Mouse (Mus musculus) heart, embryonic 11.5 days (tissue): ENCODE results near the gene Rasgef1a. TPM values are rescaled to one million over a fixed set of nuclear protein-coding genes. Genes with fewer than 3 reads are reported as not detected.

Experiments
- ATAC-seq: fragments of 200-750 bp; cut with Nextera tagmentation; replicated peaks from 2 replicates; pipeline ENCODE4 v1.8.0; 2017; ENCODE audit warnings: moderate library complexity; ENCODE audit not compliant: insufficient number of reproducible peaks, low FRiP score, low TSS enrichment
- H3K27ac ChIP-seq: fragments of 300-500 bp; sonication (generic); 2 replicates; pipeline ENCODE4 v1.5.1; 2014; ENCODE audit warnings: mild to moderate bottlenecking, low read depth, low read length
- H3K27me3 ChIP-seq: fragments of 300-500 bp; sonication (generic); 2 replicates; pipeline ENCODE4 v1.6.1; 2014; ENCODE audit warnings: mild to moderate bottlenecking, low read length, mixed read lengths; ENCODE audit not compliant: control insufficient read depth, insufficient read depth
- H3K36me3 ChIP-seq: fragments of 300-500 bp; sonication (generic); 2 replicates; pipeline ENCODE4 v1.6.1; 2014; ENCODE audit warnings: mild to moderate bottlenecking, low read length, moderate library complexity, mixed read lengths; ENCODE audit not compliant: control insufficient read depth, insufficient read depth
- H3K4me1 ChIP-seq: fragments of 300-500 bp; sonication (generic); 2 replicates; pipeline ENCODE4 v1.6.1; 2014; ENCODE audit warnings: low read length; ENCODE audit not compliant: control insufficient read depth, insufficient read depth
- H3K4me2 ChIP-seq: fragments of 300-500 bp; sonication (generic); 2 replicates; pipeline ENCODE4 v1.6.1; 2014; ENCODE audit warnings: mild to moderate bottlenecking, moderate library complexity
- H3K4me3 ChIP-seq: fragments of 300-500 bp; sonication (generic); 2 replicates; pipeline ENCODE4 v1.5.1; 2014; ENCODE audit warnings: low read depth, low read length
- H3K9ac ChIP-seq: fragments of 300-500 bp; sonication (generic); 2 replicates; pipeline ENCODE4 v1.6.1; 2014; ENCODE audit warnings: mild to moderate bottlenecking, low read depth, low read length, moderate library complexity
- H3K9me3 ChIP-seq: fragments of 300-500 bp; sonication (generic); replicated peaks from 2 replicates; pipeline ENCODE4 v1.6.1; 2016; ENCODE audit warnings: low read length; ENCODE audit not compliant: control insufficient read depth
- WGBS: fragments of 180-500 bp; shearing (Covaris S2); extraction: QIAGEN DNeasy Blood & Tissue Kit; methylation state at CpG from one replicate; pipeline ENCODE4 v1.1.7; 2014; ENCODE audit not compliant: insufficient replicate concordance; 5-methylcytosine and 5-hydroxymethylcytosine counted together
- polyA plus RNA-seq: library from polyadenylated mRNA; unstranded; fragments of >200 nt; fragmentation: Nextera tagmentation; extraction: Ambion mirVana; gene quantifications from 2 replicates; pipeline ENCODE4 v1.2.1, GENCODE M21; 2014

Rasgef1a gene
- polyA plus RNA-seq, 1 experiment from 2014 or later, result 0.49 TPM

DNA sequence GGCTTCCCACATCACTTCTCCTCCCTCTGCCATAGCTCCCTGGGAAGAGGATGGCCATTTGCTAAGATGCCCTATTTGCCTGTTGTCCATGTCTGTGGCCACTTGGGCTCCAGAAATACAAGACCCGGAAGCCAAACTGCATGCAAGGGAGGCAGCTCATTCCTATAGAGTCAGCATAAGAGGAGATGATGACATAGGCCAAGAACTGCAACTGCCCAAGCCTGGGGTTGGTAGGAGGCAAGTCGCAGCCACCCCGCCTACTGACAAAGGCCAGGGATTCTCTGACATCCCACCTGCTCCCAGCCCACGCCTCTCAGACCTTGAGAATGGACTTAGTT lies 59.7 kb downstream of the Rasgef1a start:
- no peak for ATAC-seq
- Histone ChIP-seq H3K4me3 (no peak overlapping the region), H3K9ac (no peak overlapping the region), H3K36me3 (no peaks in the 10 kb centered on the region), H3K4me1 (peaks cover 17% of the 10 kb centered on the region), H3K27me3 (peaks cover 23% of the 10 kb centered on the region), H3K4me2 (no peak overlapping the region), H3K9me3 (no peaks in the 10 kb centered on the region), H3K27ac (no peak overlapping the region)
- 78% methylated on average over 4 of the region's 4 CpGs for WGBS

DNA sequence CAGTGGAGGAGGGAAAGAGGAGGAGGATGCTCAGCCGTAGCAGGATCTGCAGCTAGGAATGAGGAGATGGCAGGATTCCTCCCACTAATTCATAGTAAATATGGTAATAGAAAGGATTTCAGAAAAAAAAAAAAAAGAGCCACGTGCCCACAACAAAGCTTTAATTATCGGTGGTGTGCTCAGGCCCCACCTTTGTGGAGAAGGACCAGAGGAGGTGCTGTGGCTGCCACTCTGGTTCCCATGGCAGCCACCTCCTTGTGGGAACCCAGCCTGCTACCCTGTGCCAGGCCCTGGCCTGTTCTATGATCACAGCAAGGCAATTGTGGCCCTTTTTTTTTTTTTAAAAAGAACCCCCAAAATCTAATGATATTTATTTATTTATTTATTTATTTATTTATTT lies 60.2 kb downstream of the Rasgef1a start:
- ATAC-seq, result no peak
- WGBS, result 75% methylated on average over 3 of the region's 3 CpGs
- H3K9ac ChIP-seq, result no peak overlapping the region

DNA sequence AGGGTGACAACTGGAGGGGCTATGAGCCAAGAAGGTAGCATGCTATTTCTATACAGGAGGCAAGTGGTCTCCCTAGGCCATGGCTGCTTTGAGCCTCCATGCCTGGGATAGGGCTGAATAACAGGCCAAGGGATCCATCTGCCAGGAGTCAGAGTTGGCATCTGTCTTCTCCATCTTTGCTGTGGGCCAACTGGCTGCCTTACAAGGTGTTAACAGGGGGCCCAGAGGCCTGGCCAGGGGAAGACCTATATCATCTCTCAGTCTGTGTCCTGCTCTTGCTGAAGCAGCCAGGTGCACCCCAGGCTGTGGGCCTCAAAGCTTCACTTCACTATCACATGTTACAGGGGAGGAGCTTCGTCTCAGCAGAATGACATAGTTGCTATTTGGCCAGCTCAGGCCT lies 60.9 kb downstream of the Rasgef1a start:
- no peak overlapping the region for H3K4me3 ChIP-seq
- H3K4me1 ChIP-seq, result peaks cover 12% of the 10 kb centered on the region
- no peaks in the 10 kb centered on the region for H3K36me3 ChIP-seq
- H3K27ac ChIP-seq, result no peak overlapping the region
- H3K9me3 ChIP-seq, result no peaks in the 10 kb centered on the region
- WGBS, result 61% methylated on average over 1 of the region's 1 CpGs
- ATAC-seq, result no peak
- no peak overlapping the region for H3K4me2 ChIP-seq
- peaks cover 14% of the 10 kb centered on the region for H3K27me3 ChIP-seq
- no peak overlapping the region for H3K9ac ChIP-seq

More for the DNA sequence above, 60.2 kb downstream of the Rasgef1a start:
- Histone ChIP-seq H3K4me3 (no peak overlapping the region), H3K4me1 (peaks cover 13% of the 10 kb centered on the region), H3K27ac (no peak overlapping the region), H3K36me3 (no peaks in the 10 kb centered on the region), H3K9me3 (no peaks in the 10 kb centered on the region), H3K4me2 (no peak overlapping the region), H3K27me3 (peaks cover 19% of the 10 kb centered on the region)

DNA sequence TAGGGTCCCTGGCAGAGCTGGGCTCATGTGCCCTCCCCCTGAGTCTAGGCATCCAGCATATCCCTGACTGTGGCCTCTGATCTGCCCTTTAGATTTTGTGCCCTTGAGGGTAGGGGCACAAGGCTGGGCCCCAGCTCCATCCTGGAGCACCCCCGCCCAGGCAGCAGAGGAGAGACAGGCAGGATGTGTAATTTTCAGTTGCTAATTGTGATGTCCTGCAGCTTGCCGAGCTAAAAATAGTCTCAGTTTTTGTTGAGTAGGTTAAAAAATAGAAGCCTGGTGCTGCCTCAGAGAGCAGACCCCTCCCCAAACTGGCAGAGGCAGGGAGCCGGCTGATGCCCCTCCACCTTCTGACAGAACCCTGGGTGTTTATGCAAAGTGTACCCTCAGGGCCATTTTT lies 62.9 kb downstream of the Rasgef1a start:
- Histone ChIP-seq H3K27ac (peak overlapping the region; percentile 43; the same call in 1 of the 2 replicates), H3K27me3 (no peaks in the 10 kb centered on the region; the same call in 1 of the 2 replicates), H3K36me3 (no peaks in the 10 kb centered on the region), H3K4me3 (no peak overlapping the region), H3K9me3 (no peaks in the 10 kb centered on the region), H3K9ac (no peak overlapping the region), H3K4me1 (peaks cover 12% of the 10 kb centered on the region), H3K4me2 (0 out of 2 replicates have a peak overlapping the region, but pooled peaks have one; percentile 11)
- no peak for ATAC-seq
- WGBS, result 35% methylated on average over 3 of the region's 3 CpGs

GRCm38 (mm10) chr6:118076256-118076655 lies 65.0 kb downstream of the Rasgef1a start:
- H3K9ac ChIP-seq, result no peak overlapping the region
- H3K4me2 ChIP-seq, result no peak overlapping the region
- H3K27me3 ChIP-seq, result no peaks in the 10 kb centered on the region; the same call in 1 of the 2 replicates
- no peak overlapping the region for H3K27ac ChIP-seq
- H3K4me3 ChIP-seq, result no peak overlapping the region
- H3K36me3 ChIP-seq, result no peaks in the 10 kb centered on the region
- WGBS, result 67% methylated on average over 3 of the region's 3 CpGs
- H3K9me3 ChIP-seq, result no peaks in the 10 kb centered on the region
- no peak for ATAC-seq
- H3K4me1 ChIP-seq, result peaks cover 12% of the 10 kb centered on the region

DNA sequence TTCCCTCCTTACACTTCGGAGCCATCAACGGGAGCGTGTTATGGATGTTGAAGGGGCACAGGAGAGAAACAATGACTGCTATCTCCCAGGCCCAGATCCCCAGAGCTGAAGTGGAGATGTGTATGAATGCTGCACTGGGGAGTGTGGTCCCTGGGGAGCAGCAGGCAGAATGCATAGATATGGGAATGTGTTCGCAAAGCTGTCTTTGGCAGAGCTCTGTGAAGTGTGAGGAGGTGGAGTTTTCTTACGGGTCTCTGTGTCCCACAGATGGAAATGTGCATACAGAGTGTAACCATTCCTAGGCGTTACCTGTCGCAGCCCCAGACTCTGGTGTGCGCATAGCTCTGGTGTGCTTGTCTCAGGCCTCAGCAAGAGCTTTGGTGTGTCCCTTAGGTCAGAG lies 65.5 kb downstream of the Rasgef1a start:
- H3K27ac ChIP-seq, result no peak overlapping the region
- H3K36me3 ChIP-seq, result no peaks in the 10 kb centered on the region
- no peaks in the 10 kb centered on the region; the same call in 1 of the 2 replicates for H3K27me3 ChIP-seq
- no peak for ATAC-seq
- H3K9me3 ChIP-seq, result no peaks in the 10 kb centered on the region
- H3K9ac ChIP-seq, result no peak overlapping the region
- H3K4me3 ChIP-seq, result no peak overlapping the region
- H3K4me2 ChIP-seq, result no peak overlapping the region
- H3K4me1 ChIP-seq, result peaks cover 12% of the 10 kb centered on the region
- 78% methylated on average over 8 of the region's 8 CpGs for WGBS

- peaks cover 12% of the 10 kb centered on the region for H3K4me1 ChIP-seq
- H3K4me2 ChIP-seq, result no peak overlapping the region
- H3K36me3 ChIP-seq, result no peaks in the 10 kb centered on the region
- H3K9me3 ChIP-seq, result no peaks in the 10 kb centered on the region
- H3K9ac ChIP-seq, result no peak overlapping the region
- 66% methylated on average over 7 of the region's 7 CpGs for WGBS
- no peaks in the 10 kb centered on the region; the same call in 1 of the 2 replicates for H3K27me3 ChIP-seq
- ATAC-seq, result no peak
- H3K27ac ChIP-seq, result no peak overlapping the region
- no peak overlapping the region for H3K4me3 ChIP-seq
Measured at GRCm38 (mm10) chr6:118077421-118077820, 66.2 kb downstream of the Rasgef1a start.

DNA sequence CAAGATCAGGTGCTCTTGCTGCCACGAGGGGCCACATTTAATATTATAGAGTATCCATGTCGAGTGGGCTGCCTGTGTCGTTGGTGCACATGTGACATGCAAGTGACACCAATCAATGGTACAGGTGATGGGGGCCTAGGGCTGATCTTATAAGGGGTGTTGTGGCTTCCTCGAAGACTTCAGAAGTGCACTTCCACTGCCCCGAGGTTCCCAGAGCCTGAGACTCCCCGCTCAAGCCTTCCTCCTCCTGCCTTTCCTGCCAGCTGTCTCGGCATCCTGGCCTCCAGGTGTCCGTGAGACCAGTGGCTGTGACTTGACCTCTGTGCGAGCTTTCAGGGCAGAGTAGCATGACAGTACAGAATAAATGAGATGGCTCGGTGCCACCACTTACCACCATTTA lies 67.5 kb downstream of the Rasgef1a start:
- H3K4me3 ChIP-seq, result no peak overlapping the region
- H3K27ac ChIP-seq, result no peak overlapping the region
- H3K27me3 ChIP-seq, result no peaks in the 10 kb centered on the region; the same call in none of the 2 replicates
- H3K4me1 ChIP-seq, result peaks cover 12% of the 10 kb centered on the region
- H3K4me2 ChIP-seq, result no peak overlapping the region
- H3K9ac ChIP-seq, result no peak overlapping the region
- ATAC-seq, result no peak
- H3K9me3 ChIP-seq, result no peaks in the 10 kb centered on the region
- 71% methylated on average over 10 of the region's 10 CpGs for WGBS
- H3K36me3 ChIP-seq, result no peaks in the 10 kb centered on the region

DNA sequence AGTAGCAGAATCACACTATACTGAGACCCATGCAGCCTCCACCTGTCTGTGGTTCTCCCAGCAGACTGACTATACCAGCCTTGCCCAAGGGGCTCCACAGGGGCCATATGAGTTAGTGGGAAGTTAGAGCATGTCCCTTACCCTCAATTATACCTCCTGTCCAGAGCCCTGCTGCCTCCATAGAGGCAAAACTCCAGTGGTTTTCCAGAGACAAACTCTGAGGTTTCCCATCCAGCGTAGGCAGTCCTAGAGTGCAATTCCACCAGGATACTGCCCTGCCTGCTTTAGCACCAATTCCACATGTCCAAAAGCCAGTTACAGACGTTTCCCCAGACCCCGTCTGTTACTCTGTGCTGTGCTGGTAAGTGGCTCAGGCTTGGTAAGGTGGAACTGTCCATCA lies 68.1 kb downstream of the Rasgef1a start:
- Histone ChIP-seq H3K27me3 (no peaks in the 10 kb centered on the region; the same call in none of the 2 replicates), H3K36me3 (no peaks in the 10 kb centered on the region), H3K27ac (no peak overlapping the region), H3K9me3 (no peaks in the 10 kb centered on the region), H3K4me1 (peaks cover 6% of the 10 kb centered on the region; the same call in 1 of the 2 replicates), H3K9ac (no peak overlapping the region), H3K4me2 (no peak overlapping the region), H3K4me3 (no peak overlapping the region)
- WGBS, result 61% methylated on average over 3 of the region's 3 CpGs
- ATAC-seq, result no peak
